Mouse (Mus musculus) testis, adult 2 months (tissue): ENCODE results near the gene Pdhx.

Experiments used
- CTCF ChIP-seq: fragments of 200-500 bp; IDR thresholded peaks from 2 replicates; pipeline ENCODE4 v1.5.1; 2012; ENCODE audit warnings: low read depth, mild to moderate bottlenecking, inconsistent platforms, low read length, moderate library complexity; ENCODE audit not compliant: control insufficient read depth, insufficient read depth, insufficient replicate concordance
- POLR2A ChIP-seq: fragments of 200-500 bp; IDR thresholded peaks from 2 replicates; pipeline ENCODE4 v1.6.1; 2012; ENCODE audit warnings: low read depth, mild to moderate bottlenecking, inconsistent platforms, low read length, moderate library complexity; ENCODE audit not compliant: control insufficient read depth

- TF ChIP-seq POLR2A (no peak), CTCF (no peak)
Measured at GRCm38 (mm10) chr2:102990301-102990702, 83.0 kb downstream of the Pdhx start.
